Mouse (Mus musculus) G1E (cell line): ENCODE results near the gene Rhno1. TPM values are rescaled to one million over a fixed set of nuclear protein-coding genes. Genes with fewer than 3 reads are reported as not detected.

ENCODE experiments used
- ATAC-seq: 2 replicates; pipeline ENCODE4 v1.8.0; 2016; ENCODE audit warnings: mild to moderate bottlenecking; ENCODE audit not compliant: insufficient number of reproducible peaks, poor library complexity, low FRiP score, severe bottlenecking; ENCODE audit errors: extremely low read depth
- DNase-seq: peaks from one replicate; pipeline ENCODE4 v3.0.0; 2012; ENCODE audit warnings: low spot score
- H3K27me3 ChIP-seq: 2 replicates; pipeline ENCODE4 v1.6.1; 2012; ENCODE audit warnings: mild to moderate bottlenecking, low read length, inconsistent platforms; ENCODE audit not compliant: insufficient read depth
- H3K36me3 ChIP-seq: replicated peaks from 2 replicates; pipeline ENCODE3; 2012; ENCODE audit warnings: mild to moderate bottlenecking, inconsistent platforms
- H3K4me1 ChIP-seq: 2 replicates; pipeline ENCODE4 v1.6.1; 2012; ENCODE audit warnings: low read depth, low read length, inconsistent platforms, mixed read lengths; ENCODE audit not compliant: insufficient read depth
- H3K4me3 ChIP-seq: 2 replicates; pipeline ENCODE4 v1.5.1; 2012; ENCODE audit warnings: low read depth, mild to moderate bottlenecking, inconsistent platforms, low read length, moderate library complexity, mixed read lengths
- H3K9me3 ChIP-seq: replicated peaks from 2 replicates; pipeline ENCODE4 v1.6.1; 2012; ENCODE audit warnings: inconsistent platforms
- CTCF ChIP-seq: IDR thresholded peaks from 2 replicates; pipeline ENCODE4 v1.5.1; 2012; ENCODE audit warnings: low read depth, low read length, inconsistent platforms, mixed read lengths
- GATA1 ChIP-seq: IDR thresholded peaks from 2 replicates; pipeline ENCODE4 v1.6.1; 2012; ENCODE audit warnings: borderline replicate concordance, low read length, inconsistent platforms, mixed read lengths
- GATA2 ChIP-seq: IDR thresholded peaks from 2 replicates; pipeline ENCODE4 v1.6.1; 2012; ENCODE audit warnings: low read depth, low read length, inconsistent platforms, borderline replicate concordance
- POLR2AphosphoS5 ChIP-seq: IDR thresholded peaks from 2 replicates; pipeline ENCODE4 v1.6.1; 2012; ENCODE audit warnings: low read depth, low read length, inconsistent platforms; ENCODE audit not compliant: insufficient replicate concordance
- TAL1 ChIP-seq: conservative IDR thresholded peaks from 2 replicates; pipeline ENCODE4 v1.6.1; 2012; ENCODE audit warnings: low read depth, low read length, inconsistent platforms, mixed read lengths
- polyA plus RNA-seq: library from polyadenylated mRNA; stranded (reverse); fragments of >175 nt; gene quantifications from 2 replicates; pipeline ENCODE4 v1.2.3, GENCODE M21; 2012
- total RNA-seq, 2 experiments: library from RNA; stranded (forward) in 1 of 2; stranded (reverse) in 1 of 2; fragments of 200-1000 nt in 1 of 2; fragments of >200 nt in 1 of 2; fragmentation: Nextera tagmentation in 1 of 2; gene quantifications; 2 replicates each; pipeline ENCODE4 v1.2.3; 2014 to 2017

Rhno1 gene
- total and polyA plus RNA-seq, 3 experiments, result 52.8 to 82.8 (median 66.0) TPM

DNA sequence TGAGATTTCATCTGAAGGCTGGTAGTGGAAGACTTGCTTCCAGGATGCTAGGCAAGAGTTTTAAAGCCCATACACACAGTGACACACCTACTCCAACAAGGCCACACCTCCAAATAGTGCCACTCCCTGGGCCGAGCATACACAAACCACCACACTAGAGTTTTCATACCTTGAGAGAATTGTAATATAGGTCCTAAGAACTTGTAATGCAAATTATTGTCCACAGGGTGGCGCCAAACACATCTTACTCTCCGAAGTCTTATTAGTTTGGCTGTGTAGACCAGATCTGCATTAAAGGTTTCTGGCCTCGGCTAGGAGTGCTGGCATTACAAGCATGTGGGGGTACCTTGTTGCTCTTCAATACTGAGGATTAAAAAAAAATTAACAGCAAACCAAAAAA lies 44.4 kb downstream of the Rhno1 start:
- Histone ChIP-seq H3K4me1 (no peaks in the 10 kb centered on the region; the same call in 1 of the 2 replicates), H3K9me3 (peaks cover 3% of the 10 kb centered on the region), H3K4me3 (no peak overlapping the region), H3K36me3 (peaks cover 24% of the 10 kb centered on the region), H3K27me3 (no peaks in the 10 kb centered on the region)
- DNase-seq (peak; percentile 8), ATAC-seq (peak; percentile 79)
- TF ChIP-seq CTCF (peak; percentile 56), TAL1 (no peak)

GRCm38 (mm10) chr6:128315597-128315996 lies 47.1 kb downstream of the Rhno1 start:
- Histone ChIP-seq H3K36me3 (no peaks in the 10 kb centered on the region), H3K9me3 (no peaks in the 10 kb centered on the region), H3K4me1 (no peaks in the 10 kb centered on the region; the same call in 1 of the 2 replicates), H3K27me3 (no peaks in the 10 kb centered on the region), H3K4me3 (no peak overlapping the region)
- DNase-seq (no peak), ATAC-seq (no peak)
- no peak for TF ChIP-seq POLR2AphosphoS5

GRCm38 (mm10) chr6:128314796-128315195 lies 47.9 kb downstream of the Rhno1 start:
- TF ChIP-seq GATA2 (no peak), GATA1 (no peak), CTCF (no peak), POLR2AphosphoS5 (no peak), TAL1 (no peak)
- Histone ChIP-seq H3K4me1 (no peaks in the 10 kb centered on the region; the same call in 1 of the 2 replicates), H3K27me3 (no peaks in the 10 kb centered on the region), H3K4me3 (no peak overlapping the region), H3K36me3 (no peaks in the 10 kb centered on the region), H3K9me3 (no peaks in the 10 kb centered on the region)
- no peak for ATAC-seq
- no peak for DNase-seq

- ATAC-seq, result peak; percentile 60; the same call in 1 of the 2 replicates
Measured at GRCm38 (mm10) chr6:128308311-128308710, 54.4 kb downstream of the Rhno1 start.

More at GRCm38 (mm10) chr6:128308311-128308710, 54.4 kb downstream of the Rhno1 start:
- peak; percentile 24 for DNase-seq
- Histone ChIP-seq H3K4me3 (no peak overlapping the region), H3K27me3 (no peaks in the 10 kb centered on the region), H3K9me3 (no peaks in the 10 kb centered on the region; the same call in 1 of the 2 replicates), H3K4me1 (no peaks in the 10 kb centered on the region), H3K36me3 (no peaks in the 10 kb centered on the region)
- TF ChIP-seq GATA1 (no peak), CTCF (peak; percentile 82)

Other genes starting within 250 kb of the Rhno1 start
- not detected in 2 replicates for gene Tspan9, start 219.3 kb downstream of the Rhno1 start, total RNA-seq (2014; fragmentation: Nextera tagmentation)
- 0.16 TPM in 1 of 2 replicates, not detected in the other for gene Tspan9, start 219.3 kb downstream of the Rhno1 start, total RNA-seq (2017)
- gene Tspan9, start 219.3 kb downstream of the Rhno1 start, polyA plus RNA-seq, result not detected in 2 replicates
- not detected in 2 replicates for gene Tead4, start 62.1 kb downstream of the Rhno1 start, total RNA-seq (2014; fragmentation: Nextera tagmentation)
- 0.05 and 0.06 TPM in 2 replicates for gene Tead4, start 62.1 kb downstream of the Rhno1 start, total RNA-seq (2017)
- not detected in 2 replicates for gene Tead4, start 62.1 kb downstream of the Rhno1 start, polyA plus RNA-seq
- gene Tulp3, start 7.1 kb downstream of the Rhno1 start, total RNA-seq (2014; fragmentation: Nextera tagmentation), result 29.6 and 32.4 TPM in 2 replicates
- 4.5 and 5.2 TPM in 2 replicates for gene Tulp3, start 7.1 kb downstream of the Rhno1 start, total RNA-seq (2017)
- gene Tulp3, start 7.1 kb downstream of the Rhno1 start, polyA plus RNA-seq, result 5.6 and 6.0 TPM in 2 replicates
- gene Foxm1, start 56 bp upstream of the Rhno1 start, total RNA-seq (2014; fragmentation: Nextera tagmentation), result 82.2 and 121 TPM in 2 replicates
- 18.9 and 21.4 TPM in 2 replicates for gene Foxm1, start 56 bp upstream of the Rhno1 start, total RNA-seq (2017)
- gene Foxm1, start 56 bp upstream of the Rhno1 start, polyA plus RNA-seq, result 72.3 and 76.3 TPM in 2 replicates
- gene Tex52, start 12.5 kb upstream of the Rhno1 start, total RNA-seq (2014; fragmentation: Nextera tagmentation), result not detected in 2 replicates
- gene Tex52, start 12.5 kb upstream of the Rhno1 start, total RNA-seq (2017), result 0.11 and 0.23 TPM in 2 replicates
- not detected in 2 replicates for gene Tex52, start 12.5 kb upstream of the Rhno1 start, polyA plus RNA-seq
- gene Gm44596, start 12.6 kb upstream of the Rhno1 start, total RNA-seq (2014; fragmentation: Nextera tagmentation), result not detected in 2 replicates
- not detected in 2 replicates for gene Gm44596, start 12.6 kb upstream of the Rhno1 start, total RNA-seq (2017)
- not detected in 2 replicates for gene Gm44596, start 12.6 kb upstream of the Rhno1 start, polyA plus RNA-seq
- gene Nrip2, start 36.4 kb upstream of the Rhno1 start, total RNA-seq (2014; fragmentation: Nextera tagmentation), result not detected in 2 replicates
- 0.06 and 0.11 TPM in 2 replicates for gene Nrip2, start 36.4 kb upstream of the Rhno1 start, total RNA-seq (2017)
- not detected in 2 replicates for gene Nrip2, start 36.4 kb upstream of the Rhno1 start, polyA plus RNA-seq
- gene Itfg2, start 62.0 kb upstream of the Rhno1 start, total RNA-seq (2014; fragmentation: Nextera tagmentation), result 27.2 and 71.2 TPM in 2 replicates
- 12.3 and 16.2 TPM in 2 replicates for gene Itfg2, start 62.0 kb upstream of the Rhno1 start, total RNA-seq (2017)
- gene Itfg2, start 62.0 kb upstream of the Rhno1 start, polyA plus RNA-seq, result 22.4 and 28.6 TPM in 2 replicates
- 127 and 144 TPM in 2 replicates for gene Fkbp4, start 75.8 kb upstream of the Rhno1 start, total RNA-seq (2014; fragmentation: Nextera tagmentation)
- gene Fkbp4, start 75.8 kb upstream of the Rhno1 start, total RNA-seq (2017), result 240 and 265 TPM in 2 replicates
- gene Fkbp4, start 75.8 kb upstream of the Rhno1 start, polyA plus RNA-seq, result 341 and 369 TPM in 2 replicates
- not detected in 2 replicates for gene Pzp, start 163.8 kb upstream of the Rhno1 start, total RNA-seq (2014; fragmentation: Nextera tagmentation)
- gene Pzp, start 163.8 kb upstream of the Rhno1 start, total RNA-seq (2017), result 0.05 TPM in 1 of 2 replicates, not detected in the other
- gene Pzp, start 163.8 kb upstream of the Rhno1 start, polyA plus RNA-seq, result not detected in 2 replicates
- gene A2ml1, start 218.7 kb upstream of the Rhno1 start, total RNA-seq (2014; fragmentation: Nextera tagmentation), result not detected in 2 replicates
- 0.05 and 0.12 TPM in 2 replicates for gene A2ml1, start 218.7 kb upstream of the Rhno1 start, total RNA-seq (2017)
- not detected in 2 replicates for gene A2ml1, start 218.7 kb upstream of the Rhno1 start, polyA plus RNA-seq